20 mouse cellular contexts compared by ENCODE assay signal in genomic region chr9:68988162-68988911, GRCm38 (mm10).
DNase-seq lines count a peak whose midpoint lies in the region.
"Had no signal": no experiment of that assay in that cellular context is flagged by ENCODE, and none has a peak within 500 bp of the region (broad histone marks: within the 10 kb centered on the region; RNA-seq: fewer than 3 reads in every experiment).

No protein-coding gene starts in this region.

- DNase-seq in heart, adult 11 months: peak; percentile 86
- no peak for DNase-seq in heart, adult 8-10 months (ENCODE audit: low spot score)
- peak; percentile 8 to 27 for DNase-seq in lung, postnatal 4 days
- no peak for DNase-seq in lung, postnatal 14 days
- DNase-seq in adrenal gland, postnatal 10 days: peak; percentile 52
- DNase-seq in brain, adult 2 months (ENCODE audit: low read depth, low spot score): peak; percentile 24
- no peak for DNase-seq in cerebellum, adult 9-11 months
- DNase-seq in spleen, postnatal 4 days (ENCODE audit: low spot score in 2 of 2): no peak
- DNase-seq: cerebellum, adult 11 months; cerebellum, adult 9-10 months; embryo, embryonic 11 days; gastrocnemius, postnatal 10 days; kidney, adult 8-10 months; kidney, postnatal 4 days; layer of hippocampus, postnatal 36 days; left cerebral cortex, postnatal 4 days; liver, postnatal 0 days; midbrain, embryonic 14.5 days; right cerebral cortex, postnatal 4 days; thymus, postnatal 4 days had no signal

Comparison
In these comparisons a context has a peak if more than half of its experiments do, and no peak if none do; other contexts are left out.
1. DNase-seq: peak in heart, adult 11 months (single experiment), lung, postnatal 4 days (2 of 2), adrenal gland, postnatal 10 days (single experiment) and brain, adult 2 months (single experiment); none in heart, adult 8-10 months (single experiment), lung, postnatal 14 days (single experiment), cerebellum, adult 9-11 months (single experiment) and spleen, postnatal 4 days (0 of 2).